Mouse (Mus musculus) heart, adult 18-20 months (tissue): ENCODE results near the gene Arhgap32. TPM values are rescaled to one million over a fixed set of nuclear protein-coding genes. Genes with fewer than 3 reads are reported as not detected.

Source experiments
- DNase-seq, 2 experiments: peaks; one replicate each; pipeline ENCODE4 v3.0.0; 2021 to 2022; ENCODE audit warnings: mixed read lengths in 1 of 2
- total RNA-seq, 2 experiments: library from RNA; stranded (reverse); gene quantifications; 2 replicates each; pipeline ENCODE4 v1.2.3; 2021

Arhgap32 gene
- total RNA-seq, 2 experiments from 2014 or later = 15.6 to 20.0 TPM

DNA sequence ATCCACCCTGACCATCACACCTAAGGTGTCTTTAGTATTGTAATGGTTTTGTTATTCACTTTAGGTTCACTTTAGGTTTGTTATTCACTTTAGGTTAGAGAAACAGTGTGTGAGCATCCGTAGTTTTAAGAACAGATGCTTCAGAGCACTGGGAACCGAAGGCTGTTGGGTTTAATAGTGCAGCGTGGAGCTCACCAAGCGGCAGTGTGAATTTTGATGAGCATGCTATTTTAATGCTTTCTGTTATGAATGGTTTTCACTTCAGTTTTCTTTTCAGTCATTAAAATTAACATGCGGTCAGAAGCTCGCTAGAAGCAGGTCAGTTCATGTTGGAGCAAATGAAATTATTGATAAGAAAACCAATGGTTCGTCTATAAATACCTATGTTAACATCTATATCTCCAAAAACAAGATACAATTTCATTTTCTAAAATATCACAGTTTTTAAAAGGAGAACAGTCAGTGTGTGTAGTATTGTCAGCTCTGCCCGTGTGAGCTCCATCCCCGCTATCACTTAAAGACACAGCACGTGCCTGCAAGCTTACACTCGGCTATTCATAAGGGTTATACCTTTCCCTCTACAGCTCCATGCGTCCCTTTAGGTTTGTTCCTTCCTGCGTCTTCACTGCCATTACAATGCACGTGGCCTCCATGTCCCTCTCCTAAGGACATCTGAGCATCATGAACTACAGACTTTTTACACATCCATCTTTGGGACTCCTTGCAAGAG lies 21.9 kb downstream of the Arhgap32 start:
- DNase-seq = no peak

- DNase-seq = no peak
Measured at GRCm38 (mm10) chr9:32138616-32139015, 22.7 kb downstream of the Arhgap32 start.

- no peak for DNase-seq
Measured at GRCm38 (mm10) chr9:32139641-32140040, 23.7 kb downstream of the Arhgap32 start.

- DNase-seq = no peak
Measured at GRCm38 (mm10) chr9:32142834-32143233, 26.9 kb downstream of the Arhgap32 start.

DNA sequence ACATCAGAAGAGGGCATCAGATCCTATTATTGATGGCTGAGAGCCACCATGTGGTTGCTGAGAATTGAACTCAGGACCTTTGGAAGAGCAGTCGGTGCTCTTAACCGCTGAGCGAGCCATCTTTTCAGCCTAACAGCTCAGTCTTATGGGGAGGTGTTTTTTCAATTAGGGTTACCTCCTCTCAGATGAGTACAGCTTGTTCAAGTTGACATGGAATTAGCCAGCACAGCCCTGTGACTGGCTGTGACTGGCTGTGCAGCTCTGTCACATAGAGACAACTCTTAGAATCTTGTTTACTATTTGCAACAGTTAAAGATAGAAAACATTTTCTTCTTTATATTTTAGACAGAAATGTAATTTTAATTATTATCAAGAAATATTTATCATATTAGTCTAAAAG lies 27.5 kb downstream of the Arhgap32 start:
- DNase-seq = no peak

DNA sequence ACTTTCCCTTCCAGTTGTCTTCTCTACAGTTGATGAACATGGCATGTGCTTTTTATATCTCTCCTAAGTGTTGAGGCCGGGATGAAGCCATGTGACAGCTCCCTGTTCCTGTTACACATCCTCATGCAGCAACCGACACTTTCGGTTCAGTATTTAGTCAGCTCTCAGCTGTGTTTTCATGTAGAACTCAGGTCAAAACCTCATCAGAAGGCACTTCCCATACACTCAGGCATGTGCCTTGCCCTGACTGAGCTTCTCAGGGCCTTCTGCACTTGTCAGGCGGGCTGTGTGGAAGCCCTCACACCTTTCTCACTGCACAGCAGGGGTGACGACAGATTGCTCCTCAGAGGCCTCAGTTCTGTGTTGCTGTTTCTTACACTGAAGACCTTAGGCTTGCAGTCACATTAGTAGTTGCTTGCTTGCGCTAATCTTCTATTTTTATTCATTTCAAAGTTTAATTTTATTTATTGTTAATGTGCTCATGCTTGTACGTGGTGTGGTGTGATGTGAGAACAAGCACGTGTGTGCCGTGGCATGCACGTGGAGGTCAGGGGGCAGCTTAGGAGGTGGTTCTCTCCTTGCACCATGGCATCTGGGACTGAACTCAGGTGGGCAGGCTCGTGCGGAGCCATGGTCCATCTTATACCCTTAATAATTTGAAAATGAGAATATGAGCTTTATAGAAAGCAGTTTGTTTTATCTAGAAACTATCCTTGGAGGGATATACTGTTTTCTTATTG lies 30.5 kb downstream of the Arhgap32 start:
- peak; percentile 55 to 66 for DNase-seq

- no peak for DNase-seq
Measured at GRCm38 (mm10) chr9:32149241-32149640, 33.3 kb downstream of the Arhgap32 start.

DNA sequence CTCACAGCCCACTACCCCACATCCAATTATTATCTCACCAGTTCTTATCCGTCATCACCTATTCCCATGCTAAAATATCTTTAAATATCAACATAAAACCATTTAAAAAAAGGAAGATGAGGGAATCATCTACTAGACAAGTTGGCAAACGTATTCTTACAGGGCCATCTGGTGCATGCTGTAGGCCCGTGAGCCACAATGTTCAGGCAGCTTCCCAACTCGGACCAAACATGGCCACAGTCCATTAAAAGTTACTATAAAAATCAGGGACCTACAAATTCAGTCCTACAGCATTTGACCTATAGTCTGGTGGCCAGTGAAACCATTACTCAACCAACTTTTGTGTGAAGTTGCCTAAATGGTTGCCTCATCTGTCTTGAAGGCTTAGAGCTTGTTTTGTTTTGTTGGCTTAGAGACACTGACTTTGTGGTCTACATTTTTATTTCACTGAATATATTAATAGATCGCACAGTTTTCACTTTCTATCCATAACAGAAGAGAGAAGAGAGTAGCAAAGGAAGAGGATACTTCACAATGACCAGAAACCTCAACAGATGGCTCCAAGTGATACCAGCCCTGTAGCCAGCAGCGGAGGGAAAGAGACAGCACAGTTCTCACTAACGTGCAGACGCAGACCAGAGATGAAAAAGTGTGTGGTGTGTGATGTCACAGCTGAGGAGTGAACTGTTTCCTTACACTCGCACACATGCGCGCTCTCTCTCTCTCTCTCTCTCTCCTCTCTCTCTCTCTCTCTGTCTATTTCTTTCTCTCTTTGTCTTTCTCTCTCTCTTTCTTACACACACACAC lies 34.1 kb downstream of the Arhgap32 start:
- DNase-seq = no peak

- DNase-seq = no peak
Measured at GRCm38 (mm10) chr9:32154727-32155371, 38.9 kb downstream of the Arhgap32 start.

GRCm38 (mm10) chr9:32156706-32157105 lies 40.8 kb downstream of the Arhgap32 start:
- no peak for DNase-seq

DNA sequence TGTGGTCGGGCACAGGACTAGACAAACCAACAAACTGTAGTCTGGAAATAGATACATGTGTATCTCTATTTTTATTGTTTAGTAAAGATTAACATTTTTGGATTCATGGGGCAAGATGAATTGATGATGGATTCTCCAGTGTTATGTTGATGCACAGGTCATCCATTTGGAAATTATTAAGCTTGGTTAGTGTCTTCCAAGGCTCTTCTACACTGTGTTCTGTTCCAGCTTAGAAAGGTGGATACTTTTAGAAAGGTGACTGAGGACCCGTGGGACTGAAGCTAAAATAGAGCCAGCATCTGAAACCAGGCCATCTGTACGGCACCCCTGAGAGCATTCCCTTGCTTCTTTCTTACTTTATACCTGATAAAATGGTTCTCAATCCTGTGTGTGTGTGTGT lies 41.3 kb downstream of the Arhgap32 start:
- DNase-seq = no peak

GRCm38 (mm10) chr9:32158837-32159543 lies 43.1 kb downstream of the Arhgap32 start:
- peak; percentile 58 to 86 for DNase-seq

DNA sequence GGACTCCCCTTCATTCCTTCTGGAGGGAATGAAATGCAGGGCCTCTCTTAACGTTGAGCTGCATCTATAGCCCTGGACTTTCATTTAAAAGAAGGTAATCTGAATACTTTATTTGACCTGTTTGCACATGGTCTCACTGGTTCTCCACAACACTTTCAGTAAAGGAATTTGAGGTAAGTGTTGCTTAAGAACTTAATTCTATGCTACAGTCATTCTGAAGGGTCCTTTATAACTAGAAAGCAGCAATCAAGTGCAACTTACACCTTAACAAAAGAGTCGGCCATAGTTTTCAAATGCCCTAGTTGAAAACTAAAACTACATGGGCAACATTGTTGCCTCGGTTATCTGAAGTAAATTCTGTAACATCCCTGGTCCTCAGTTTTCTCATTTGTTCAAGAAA lies 43.8 kb downstream of the Arhgap32 start:
- no peak for DNase-seq

DNA sequence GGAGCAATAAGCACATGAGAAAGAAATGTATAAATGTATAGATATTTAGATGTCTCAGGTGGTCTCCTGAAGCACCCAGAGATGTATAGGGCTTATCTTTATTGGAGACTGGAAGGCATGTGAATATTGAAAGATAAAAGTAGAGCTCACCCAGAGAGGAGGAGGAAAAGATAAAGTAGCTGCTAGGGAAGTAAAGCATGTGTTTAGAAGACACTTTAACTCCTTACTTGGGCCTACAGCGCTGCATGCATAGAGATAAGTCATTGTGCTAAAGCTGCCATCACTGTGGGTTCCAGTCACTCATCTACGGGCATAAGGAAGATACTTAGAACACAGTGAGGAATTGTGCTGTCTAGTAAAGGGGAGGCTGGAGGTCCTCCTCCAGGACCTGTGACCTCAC lies 46.9 kb downstream of the Arhgap32 start:
- DNase-seq = no peak

GRCm38 (mm10) chr9:32163820-32164219 lies 47.9 kb downstream of the Arhgap32 start:
- DNase-seq = peak in 1 of 2 experiments; percentile 28

- no peak for DNase-seq
Measured at GRCm38 (mm10) chr9:32168546-32169137, 52.7 kb downstream of the Arhgap32 start.

- no peak for DNase-seq
Measured at GRCm38 (mm10) chr9:32170713-32171112, 54.8 kb downstream of the Arhgap32 start.

GRCm38 (mm10) chr9:32176612-32177011 lies 60.7 kb downstream of the Arhgap32 start:
- peak; percentile 29 to 49 for DNase-seq

DNA sequence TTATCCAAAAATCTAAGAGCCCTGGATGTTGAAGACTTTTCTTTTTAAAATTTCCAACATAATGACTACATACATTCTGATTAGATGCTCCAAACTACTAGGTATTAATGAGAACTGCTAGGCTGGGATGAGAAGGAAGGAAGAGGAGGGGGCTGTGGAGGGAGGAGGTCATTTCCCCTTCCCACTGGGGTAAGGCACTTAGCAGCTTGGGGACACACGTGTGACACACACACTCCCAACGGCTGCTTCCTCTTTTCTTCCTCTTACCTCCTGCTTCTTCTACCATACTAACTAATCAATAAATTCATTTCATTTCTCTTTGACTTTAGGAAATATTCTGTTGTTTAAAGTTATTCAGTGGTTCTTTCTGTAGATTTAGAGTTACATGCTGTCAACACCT lies 65.2 kb downstream of the Arhgap32 start:
- DNase-seq = no peak

- no peak for DNase-seq
Measured at GRCm38 (mm10) chr9:32186489-32186888, 70.6 kb downstream of the Arhgap32 start.
